Mouse (Mus musculus): ENCODE results near the gene Batf3.
"Not testable (repeated sequence)": the region's sequence is repeated elsewhere in the genome, so short reads cannot be mapped to it uniquely, and the experiment has no call there.

The Batf3 gene

GRCm38 (mm10) chr1:191131692-191132091 is 34.0 kb downstream of the Batf3 start:
- DNase-seq (ENCODE audit: low spot score in 2 of 2), result no peak

GRCm38 (mm10) chr1:191132240-191132639 is 34.6 kb downstream of the Batf3 start:
- DNase-seq (ENCODE audit: low spot score in 2 of 2), result no peak

GRCm38 (mm10) chr1:191132934-191133333 is 35.3 kb downstream of the Batf3 start:
- DNase-seq (ENCODE audit: low spot score in 2 of 2), result no peak

GRCm38 (mm10) chr1:191135406-191135805 is 37.8 kb downstream of the Batf3 start:
- DNase-seq (ENCODE audit: low spot score in 2 of 2), result no peak

- no peak for DNase-seq (ENCODE audit: low spot score in 2 of 2)
Observed at GRCm38 (mm10) chr1:191138436-191138835, 40.8 kb downstream of the Batf3 start.

- no peak for DNase-seq (ENCODE audit: low spot score in 2 of 2)
Observed at GRCm38 (mm10) chr1:191138874-191139495, 41.3 kb downstream of the Batf3 start.

GRCm38 (mm10) chr1:191140983-191141382 is 43.3 kb downstream of the Batf3 start:
- DNase-seq (ENCODE audit: low spot score in 2 of 2), result no peak

- not testable (repeated sequence) for DNase-seq (ENCODE audit: low spot score in 2 of 2)
Observed at GRCm38 (mm10) chr1:191149489-191149888, 51.8 kb downstream of the Batf3 start.

GRCm38 (mm10) chr1:191150924-191151605 is 53.4 kb downstream of the Batf3 start:
- no peak for DNase-seq (ENCODE audit: low spot score in 2 of 2)

- peak; percentile 11 to 29 for DNase-seq (ENCODE audit: low spot score in 2 of 2)
Observed at GRCm38 (mm10) chr1:191153052-191153451, 55.4 kb downstream of the Batf3 start.

GRCm38 (mm10) chr1:191154314-191154713 is 56.7 kb downstream of the Batf3 start:
- DNase-seq (ENCODE audit: low spot score in 2 of 2), result no peak

Data from frontal cortex, postnatal 25 days (tissue).